Mouse (Mus musculus) cortical plate, adult 2 months (tissue): ENCODE results near the gene Cutc. TPM values are rescaled to one million over a fixed set of nuclear protein-coding genes. Genes with fewer than 3 reads are reported as not detected.

Source experiments
- H3K27ac ChIP-seq: fragments of 200-500 bp; 2 replicates; pipeline ENCODE4 v1.5.1; 2012; ENCODE audit warnings: low read length, control low read depth, inconsistent platforms; ENCODE audit not compliant: insufficient read depth
- H3K4me1 ChIP-seq: fragments of 200-500 bp; 2 replicates; pipeline ENCODE4 v1.6.1; 2011; ENCODE audit warnings: low read length; ENCODE audit not compliant: control insufficient read depth, insufficient read depth
- H3K4me3 ChIP-seq: fragments of 200-500 bp; 2 replicates; pipeline ENCODE4 v1.5.1; 2011; ENCODE audit warnings: mild to moderate bottlenecking, low read length, control low read depth; ENCODE audit not compliant: insufficient read depth
- CTCF ChIP-seq: fragments of 200-500 bp; IDR thresholded peaks from 2 replicates; pipeline ENCODE4 v1.5.1; 2011; ENCODE audit warnings: mild to moderate bottlenecking, control low read depth, low read length; ENCODE audit not compliant: insufficient read depth; ENCODE audit errors: extremely low read depth
- POLR2A ChIP-seq: fragments of 200-500 bp; IDR thresholded peaks from 2 replicates; pipeline ENCODE4 v1.6.1; 2011; ENCODE audit warnings: mild to moderate bottlenecking, low read length, control low read depth; ENCODE audit not compliant: insufficient read depth; ENCODE audit errors: extremely low read depth
- polyA plus RNA-seq: library from polyadenylated mRNA; depleted of rRNA; stranded (reverse); fragments of >200 nt; gene quantifications from 2 replicates; pipeline ENCODE4 v1.2.3, GENCODE M21; 2012

The Cutc gene
- polyA plus RNA-seq, 1 experiment: 8.3 TPM

- no peak overlapping the region for H3K27ac ChIP-seq
- H3K4me3 ChIP-seq: no peak overlapping the region
- H3K4me1 ChIP-seq: no peaks in the 10 kb centered on the region
- no peak for TF ChIP-seq CTCF
- TF ChIP-seq POLR2A: no peak
These were observed 32.0 kb downstream of the Cutc start for GRCm38 (mm10) chr19:43784761-43785160.

GRCm38 (mm10) chr19:43786249-43787026, 33.6 kb downstream of the Cutc start:
- Histone ChIP-seq H3K4me3 (no peak overlapping the region), H3K27ac (no peak overlapping the region), H3K4me1 (no peaks in the 10 kb centered on the region)
- TF ChIP-seq CTCF (no peak), POLR2A (no peak)

GRCm38 (mm10) chr19:43789817-43790216, 37.0 kb downstream of the Cutc start:
- no peak overlapping the region for H3K27ac ChIP-seq
- TF ChIP-seq POLR2A: no peak
- TF ChIP-seq CTCF: no peak

GRCm38 (mm10) chr19:43792537-43792936, 39.7 kb downstream of the Cutc start:
- Histone ChIP-seq H3K4me1 (no peaks in the 10 kb centered on the region), H3K4me3 (no peak overlapping the region), H3K27ac (no peak overlapping the region)
- TF ChIP-seq CTCF (no peak), POLR2A (no peak)

More at GRCm38 (mm10) chr19:43789817-43790216, 37.0 kb downstream of the Cutc start:
- H3K4me3 ChIP-seq: no peak overlapping the region
- H3K4me1 ChIP-seq: no peaks in the 10 kb centered on the region

GRCm38 (mm10) chr19:43793951-43794350, 41.2 kb downstream of the Cutc start:
- TF ChIP-seq CTCF (no peak), POLR2A (no peak)
- Histone ChIP-seq H3K27ac (no peak overlapping the region), H3K4me1 (no peaks in the 10 kb centered on the region), H3K4me3 (no peak overlapping the region)

GRCm38 (mm10) chr19:43795511-43795910, 42.7 kb downstream of the Cutc start:
- Histone ChIP-seq H3K4me3 (no peak overlapping the region), H3K27ac (no peak overlapping the region), H3K4me1 (no peaks in the 10 kb centered on the region)
- TF ChIP-seq POLR2A (no peak), CTCF (no peak)

GRCm38 (mm10) chr19:43797216-43797615, 44.4 kb downstream of the Cutc start:
- Histone ChIP-seq H3K4me3 (no peak overlapping the region), H3K27ac (no peak overlapping the region), H3K4me1 (no peaks in the 10 kb centered on the region)
- TF ChIP-seq CTCF (no peak), POLR2A (no peak)

GRCm38 (mm10) chr19:43801427-43802051, 48.7 kb downstream of the Cutc start:
- TF ChIP-seq POLR2A: no peak
- no peak for TF ChIP-seq CTCF
- Histone ChIP-seq H3K4me3 (no peak overlapping the region), H3K4me1 (no peaks in the 10 kb centered on the region), H3K27ac (no peak overlapping the region)

- H3K27ac ChIP-seq: no peak overlapping the region
- H3K4me3 ChIP-seq: no peak overlapping the region
- H3K4me1 ChIP-seq: no peaks in the 10 kb centered on the region
- TF ChIP-seq POLR2A (no peak), CTCF (no peak)
These were observed 51.1 kb downstream of the Cutc start for GRCm38 (mm10) chr19:43803866-43804265.

- no peak overlapping the region for H3K27ac ChIP-seq
- H3K4me1 ChIP-seq: no peaks in the 10 kb centered on the region
- TF ChIP-seq CTCF: no peak
- TF ChIP-seq POLR2A: no peak
- no peak overlapping the region for H3K4me3 ChIP-seq
These were observed 56.5 kb downstream of the Cutc start for GRCm38 (mm10) chr19:43809331-43809730.
